Mouse (Mus musculus) left cerebral cortex, adult 18-20 months (tissue): ENCODE data around the gene Prcc. TPM values are rescaled to one million over a fixed set of nuclear protein-coding genes. Genes with fewer than 3 reads are reported as not detected.
"Not testable (repeated sequence)": the region's sequence is repeated elsewhere in the genome, so short reads cannot be mapped to it uniquely, and the experiment has no call there.

Experiments used
- DNase-seq, 2 experiments: peaks; one replicate each; pipeline ENCODE4 v3.0.0; 2021 to 2022; ENCODE audit warnings: low spot score in 2 of 2, mixed read lengths in 1 of 2
- total RNA-seq, 2 experiments: library from RNA; stranded (reverse); gene quantifications; 2 replicates each; pipeline ENCODE4 v1.2.3; 2021

Prcc gene
- total RNA-seq, 2 experiments from 2014 or later, result 58.4 to 59.5 TPM

DNA sequence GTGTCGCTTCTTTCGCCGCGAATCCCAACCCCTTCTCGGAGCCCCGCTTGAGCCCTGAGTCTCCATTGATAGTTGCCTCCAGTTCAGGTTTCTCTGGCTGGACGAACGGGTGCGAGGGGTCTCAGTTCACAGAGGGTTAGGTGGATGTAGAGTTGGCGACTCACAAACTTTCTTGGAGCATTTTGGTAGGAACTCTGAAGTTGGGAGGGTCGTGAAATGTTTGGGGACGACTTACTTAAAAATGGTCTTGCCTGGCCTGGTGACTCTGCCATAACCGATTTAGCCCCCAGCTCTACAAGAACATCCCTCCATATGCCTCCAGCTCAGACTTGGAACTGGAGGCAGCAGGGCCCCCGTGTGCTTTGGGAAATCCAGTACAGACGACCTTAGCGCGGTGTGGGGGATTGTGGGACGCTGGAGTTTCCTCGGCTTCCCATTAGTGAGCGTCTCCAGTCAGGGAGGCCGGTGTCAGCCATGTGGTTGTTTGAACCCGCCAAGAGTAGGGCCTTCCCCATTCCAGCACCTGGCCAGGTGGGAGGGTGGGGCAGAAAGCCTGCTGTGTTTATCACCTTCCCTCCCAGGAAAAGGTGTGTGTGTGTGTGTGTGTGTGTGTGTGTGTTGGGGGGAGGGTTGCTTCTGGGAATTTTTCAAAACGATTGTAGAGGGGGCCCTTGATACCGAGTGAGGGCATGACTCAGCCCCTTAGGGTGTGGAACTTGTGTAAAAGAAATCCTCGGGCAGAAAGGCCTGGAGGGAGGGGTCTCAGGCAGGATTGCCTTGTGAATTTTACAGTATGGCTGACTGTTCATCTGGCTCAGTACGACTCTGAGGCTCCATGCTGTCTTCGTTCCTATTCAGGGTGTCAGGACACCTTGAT is 21.8 kb upstream of the Prcc start:
- peak; percentile 23 to 24 for DNase-seq

DNA sequence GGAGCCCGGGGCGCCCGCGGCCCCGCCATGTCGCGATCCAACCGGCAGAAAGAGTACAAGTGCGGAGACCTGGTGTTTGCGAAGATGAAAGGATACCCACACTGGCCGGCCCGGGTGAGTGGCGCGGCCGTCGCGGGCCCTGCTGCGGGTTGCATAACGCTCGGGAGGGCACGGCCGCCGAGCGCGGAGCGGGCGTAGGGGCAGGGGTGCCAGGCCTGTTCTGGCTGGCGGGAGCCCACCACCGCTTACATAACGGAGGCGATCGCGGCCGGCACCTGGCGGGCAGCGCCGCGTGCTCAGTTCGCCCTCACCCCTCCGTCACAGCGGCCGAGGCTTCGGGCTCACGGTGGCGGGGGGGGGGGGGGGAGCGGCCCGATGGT is 21.2 kb upstream of the Prcc start:
- peak; percentile 37 to 57 for DNase-seq

DNA sequence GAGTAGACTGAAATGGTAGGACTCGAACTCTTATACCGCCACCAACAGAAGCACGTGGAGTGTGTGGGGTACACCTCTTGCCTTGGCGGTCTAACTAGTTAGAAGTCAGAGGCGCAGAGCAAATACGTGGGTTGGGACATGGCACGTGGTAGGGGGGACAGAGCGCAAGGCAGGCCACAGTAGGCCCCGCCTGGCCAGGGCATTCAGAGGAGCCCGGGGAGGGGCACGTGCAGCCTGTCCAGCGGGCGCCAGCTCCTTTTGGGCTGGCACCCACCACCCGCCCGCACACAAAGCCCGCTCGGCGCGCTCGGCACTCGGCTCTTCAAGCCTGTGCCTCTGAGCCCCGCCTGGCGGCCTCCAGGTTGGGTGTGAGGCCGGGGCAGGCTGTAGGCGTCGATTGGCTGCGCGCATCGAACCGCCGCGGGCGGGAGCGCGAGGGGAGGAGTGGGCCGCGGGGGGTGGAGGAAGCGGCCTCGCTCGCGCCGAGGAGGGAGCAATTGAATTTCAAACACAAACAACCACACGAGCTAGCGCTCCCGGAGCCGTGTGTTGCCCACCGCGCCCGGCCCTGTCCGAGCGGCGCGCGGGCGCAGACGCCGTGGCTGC is 20.6 kb upstream of the Prcc start, which contains the start of gene Hdgf:
Gene Hdgf (plus strand): TSS at position 442 of the 606 bp plus-strand sequence.
- DNase-seq, result peak; percentile 85 to 95

DNA sequence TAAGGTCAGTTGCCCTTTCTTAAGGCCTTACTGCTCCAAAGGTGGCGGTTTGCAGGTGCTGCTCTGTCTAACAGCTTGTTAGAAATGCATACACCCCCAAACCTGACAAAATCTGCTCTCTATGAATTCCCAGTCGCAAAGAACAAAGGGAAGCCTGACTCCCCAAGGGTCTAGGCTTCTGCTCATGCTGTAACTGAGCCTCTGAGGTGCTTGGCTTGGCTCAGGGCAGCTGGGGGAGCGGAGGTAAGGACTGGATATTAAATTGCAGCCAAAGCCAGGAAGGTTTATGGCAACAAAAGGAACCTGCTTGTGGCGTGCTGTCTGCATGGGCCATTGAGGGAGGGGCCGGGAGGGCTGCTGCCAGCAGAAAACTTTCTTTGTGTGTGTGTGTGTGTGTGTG is 18.4 kb upstream of the Prcc start:
- no peak for DNase-seq

DNA sequence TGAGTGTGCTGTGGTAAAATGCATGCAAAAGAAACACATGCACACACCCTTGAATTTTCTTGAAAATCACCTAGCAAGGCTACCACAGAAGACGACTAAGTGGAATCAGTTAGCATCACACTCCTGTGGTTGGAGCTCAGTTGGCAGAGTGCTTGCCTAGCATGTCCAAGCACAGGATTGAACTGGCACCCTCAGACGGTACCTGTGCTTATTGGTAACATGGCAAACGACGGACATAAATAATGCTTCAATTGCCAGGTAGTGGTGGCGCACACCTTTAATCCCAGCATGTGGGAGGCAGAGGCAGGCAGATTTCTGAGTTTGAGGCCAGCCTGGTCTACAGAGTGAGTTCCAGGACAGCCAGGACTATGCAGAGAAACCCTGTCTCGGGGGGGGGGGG is 16.6 kb upstream of the Prcc start:
- DNase-seq, result not testable (repeated sequence)

DNA sequence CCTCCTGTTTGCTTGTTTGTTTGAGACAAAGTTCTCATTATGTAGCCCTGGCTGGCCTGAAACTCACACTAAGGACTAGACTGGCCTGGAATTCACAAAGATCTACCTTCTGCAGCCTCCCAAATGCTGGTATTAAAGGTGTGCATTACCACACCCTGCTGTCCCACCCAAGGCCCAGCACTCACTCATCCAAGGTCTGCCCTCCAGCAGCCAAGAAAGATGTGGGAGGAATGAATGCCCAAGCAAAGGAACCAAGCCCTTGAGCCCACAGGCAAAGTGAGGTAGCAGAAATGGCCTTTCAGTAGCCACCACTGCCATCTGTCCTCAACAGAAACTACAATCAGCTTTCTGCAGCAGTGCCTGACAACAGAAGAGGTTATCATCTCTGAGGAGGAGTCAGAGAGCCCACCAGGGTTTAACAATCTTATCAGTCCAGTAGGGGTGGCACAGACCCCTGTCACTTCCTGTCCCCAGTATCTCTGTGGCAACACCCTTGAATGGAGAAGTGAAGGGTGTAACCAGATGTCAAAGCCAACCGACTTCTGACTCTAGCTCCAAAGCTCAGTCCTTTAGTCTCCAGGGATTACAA is 15.7 kb upstream of the Prcc start:
- no peak for DNase-seq

DNA sequence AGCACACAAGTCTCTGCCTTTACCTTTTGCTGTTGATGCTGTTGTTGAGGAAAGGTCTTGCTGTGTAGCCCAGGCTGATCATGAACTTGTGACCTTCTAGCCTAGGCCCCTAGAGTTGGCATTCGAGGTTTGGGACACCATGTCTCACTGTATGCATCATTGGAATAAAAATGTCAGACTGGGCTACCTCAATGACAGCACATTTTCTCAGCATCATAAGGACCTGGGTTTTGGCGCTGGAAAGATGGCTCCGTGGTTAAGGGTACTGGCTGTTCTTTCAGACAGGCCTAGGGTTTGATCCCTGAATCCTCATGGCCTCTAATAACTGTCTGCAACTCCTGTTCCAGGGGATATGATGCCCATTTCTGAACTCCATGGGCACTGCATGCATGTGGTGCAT is 14.4 kb upstream of the Prcc start:
- no peak for DNase-seq

DNA sequence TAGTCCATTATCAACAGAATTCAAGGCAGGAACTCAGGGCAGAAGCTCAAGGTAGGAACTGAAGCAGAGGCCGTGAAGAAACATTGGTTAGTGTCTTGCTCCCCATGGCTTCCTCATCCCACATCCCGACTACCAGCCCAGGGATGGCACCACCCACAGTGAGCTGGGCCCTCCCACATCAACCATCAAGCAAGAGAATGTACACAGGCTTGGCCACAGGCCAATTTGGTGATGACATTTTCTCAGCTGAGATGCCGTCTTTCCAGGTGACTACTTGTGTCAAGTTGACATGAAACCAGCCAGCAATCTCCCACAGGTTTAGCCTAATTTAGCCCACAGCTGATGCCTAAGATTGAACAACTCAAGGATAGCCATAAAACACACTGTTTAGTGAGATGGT is 13.9 kb upstream of the Prcc start:
- DNase-seq, result no peak

DNA sequence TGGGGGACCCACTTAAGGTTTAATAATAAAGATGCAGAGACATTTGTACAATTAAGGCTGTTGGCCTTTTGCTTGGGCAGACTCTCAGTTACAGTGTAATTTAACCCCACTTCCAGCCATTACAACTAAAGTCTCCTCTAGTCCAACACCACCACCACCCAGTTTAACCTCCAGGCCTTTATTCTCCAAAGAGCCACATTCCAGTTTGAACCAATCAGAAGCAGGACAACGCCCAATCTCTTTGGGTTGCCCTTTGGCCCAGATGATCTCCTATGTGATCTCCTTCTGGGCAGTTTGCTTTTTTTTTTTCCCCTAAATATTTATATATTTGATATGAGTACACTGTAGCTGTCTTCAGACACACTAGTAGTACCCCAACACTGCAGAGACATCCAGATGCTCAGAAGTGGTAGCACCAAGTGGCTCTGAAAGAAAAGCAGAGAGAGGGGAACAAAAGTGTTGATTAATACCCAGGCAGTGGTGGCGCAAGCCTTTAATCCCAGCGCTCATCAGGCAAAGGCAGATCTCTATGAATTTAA is 8.0 kb upstream of the Prcc start:
- no peak for DNase-seq

DNA sequence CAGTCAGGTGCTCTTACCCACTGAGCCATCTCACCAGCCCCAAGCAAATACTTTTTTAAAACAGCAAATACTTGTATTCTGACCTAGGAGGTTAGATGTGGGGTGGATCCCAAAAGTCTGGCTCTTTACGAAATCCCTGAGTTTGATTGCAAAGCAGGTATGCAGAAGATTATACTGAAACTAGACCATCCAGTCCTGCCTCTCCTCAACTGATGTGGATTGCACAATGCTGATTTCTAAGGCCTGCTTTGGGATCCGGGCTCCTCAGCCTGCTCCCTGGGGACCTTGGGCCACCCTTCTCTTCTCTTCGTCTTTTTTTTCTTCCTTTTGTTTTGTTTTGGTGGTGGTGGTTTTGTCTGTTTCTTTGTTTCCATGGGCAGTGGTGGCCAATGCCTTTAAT is 6.1 kb upstream of the Prcc start:
- no peak for DNase-seq

DNA sequence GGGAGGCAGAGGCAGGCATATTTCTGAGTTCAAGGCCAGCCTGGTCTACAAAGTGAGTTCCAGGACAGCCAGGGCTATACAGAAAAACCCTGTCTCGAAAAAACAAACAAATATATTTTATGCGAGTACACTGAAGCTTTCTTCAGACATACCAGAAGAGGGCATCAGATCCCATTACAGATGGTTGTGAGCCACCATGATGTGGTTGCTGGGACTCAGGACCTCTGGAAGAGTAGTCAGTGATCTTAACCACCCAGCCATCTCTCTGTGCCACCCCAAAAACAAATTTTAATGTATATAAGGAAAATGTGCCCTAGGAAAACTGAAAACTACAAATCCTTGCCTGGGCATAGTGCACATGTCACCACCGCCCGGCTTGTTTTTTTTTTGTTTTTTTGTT is 2.0 kb upstream of the Prcc start:
- not testable (repeated sequence) for DNase-seq

DNA sequence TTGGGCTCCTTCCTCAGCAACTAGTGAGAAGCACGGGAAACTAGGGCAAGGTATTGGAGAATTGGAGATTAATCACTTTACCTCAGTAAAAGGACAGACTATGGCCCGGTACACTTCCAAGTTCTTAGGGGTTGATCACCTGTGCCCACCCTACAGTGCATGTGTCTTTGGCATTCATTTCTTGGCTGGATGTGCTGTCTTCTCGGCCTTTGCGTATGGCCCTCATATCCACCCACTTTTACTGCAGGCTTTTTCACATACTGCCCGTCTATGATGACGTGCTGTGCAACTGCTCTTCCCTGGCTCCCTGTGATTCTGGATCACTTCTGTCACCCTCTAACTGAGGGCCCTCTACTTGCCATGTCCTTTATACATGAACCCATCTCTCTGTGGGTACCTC is 1.0 kb upstream of the Prcc start:
- DNase-seq, result no peak

DNA sequence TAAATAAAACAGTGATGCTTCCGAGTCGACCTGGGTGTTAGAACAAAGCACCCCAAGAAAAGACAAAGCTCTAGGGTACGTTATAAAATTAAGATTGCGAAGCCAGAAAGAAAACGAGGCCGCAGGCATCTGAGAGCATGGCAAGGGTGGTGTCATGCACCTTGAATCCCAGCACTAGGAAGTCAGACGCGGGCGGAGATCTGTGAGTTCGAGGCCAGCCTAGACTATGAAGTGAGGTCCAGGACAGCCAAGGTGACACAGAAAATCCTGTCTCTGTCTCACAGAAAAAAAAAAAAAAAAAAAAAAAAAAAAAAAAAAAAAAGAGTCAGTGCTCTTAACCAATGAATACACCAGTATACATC is 577 bp upstream of the Prcc start:
- DNase-seq, result no peak

DNA sequence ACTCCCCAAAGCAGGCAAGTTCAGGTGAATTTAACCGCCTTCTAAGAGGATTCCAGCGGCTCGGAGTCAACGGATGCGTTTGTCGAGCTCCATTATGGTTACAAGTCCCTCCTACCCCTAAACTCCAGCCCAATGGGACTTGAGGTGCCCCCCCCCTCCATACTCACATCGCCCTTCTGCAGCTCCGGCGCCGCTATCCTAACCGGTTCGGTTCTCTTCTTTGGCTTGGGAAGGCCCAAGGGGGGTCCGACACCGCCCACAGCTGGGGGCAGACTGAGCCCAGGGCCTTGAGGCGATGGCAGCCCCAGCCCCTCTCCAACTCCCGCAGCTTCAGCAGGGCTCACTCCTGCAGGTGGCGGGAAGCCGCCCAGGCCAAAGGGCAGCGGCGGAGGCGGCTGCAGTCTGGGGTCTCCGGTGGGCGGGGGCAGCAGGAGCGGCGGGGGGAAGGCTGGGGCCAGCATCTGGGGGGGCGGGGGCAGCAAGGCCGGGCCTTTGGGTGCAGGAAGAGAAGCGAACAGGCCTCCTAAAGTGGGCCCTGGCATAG is 628 bp downstream of the Prcc start:
- DNase-seq, result peak in 1 of 2 experiments; percentile 22

DNA sequence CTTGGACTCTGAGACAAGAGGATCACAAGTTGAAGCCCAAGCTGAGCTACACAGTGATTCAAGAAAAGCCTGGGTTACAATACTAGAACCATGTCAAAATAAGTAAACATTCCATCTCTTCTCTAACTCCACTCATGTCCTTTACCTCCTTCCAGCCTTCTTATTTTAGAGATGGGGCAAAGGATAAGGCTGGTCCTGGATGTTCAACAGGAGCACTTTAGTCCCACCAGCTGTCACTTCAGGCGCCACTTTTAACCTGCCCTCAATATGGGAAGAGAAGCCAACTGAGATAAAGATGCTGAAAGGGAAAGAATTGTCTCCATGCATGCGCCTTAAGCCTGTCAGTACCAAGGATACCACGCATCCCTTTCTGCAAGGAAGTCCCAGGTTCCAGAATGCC is 1.1 kb downstream of the Prcc start:
- DNase-seq, result no peak

DNA sequence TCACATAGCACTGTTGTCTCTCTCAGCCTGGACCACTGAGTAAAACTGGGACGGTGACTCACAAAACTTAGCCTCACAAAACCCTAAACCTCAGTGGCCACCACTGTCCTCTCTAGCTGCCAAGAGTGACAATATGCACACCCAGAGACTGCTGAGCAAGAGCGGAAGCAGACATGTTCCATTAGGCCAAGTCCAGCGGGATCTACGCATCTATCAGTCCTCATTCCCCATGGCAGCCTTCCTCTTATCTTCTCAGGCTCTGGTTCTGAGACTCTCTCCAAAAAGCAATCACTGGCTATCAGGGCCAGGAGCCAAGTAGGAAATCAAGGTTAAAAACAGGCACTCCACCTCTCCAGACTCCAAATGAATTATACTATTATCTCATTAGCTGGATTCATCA is 7.7 kb downstream of the Prcc start:
- DNase-seq, result no peak

DNA sequence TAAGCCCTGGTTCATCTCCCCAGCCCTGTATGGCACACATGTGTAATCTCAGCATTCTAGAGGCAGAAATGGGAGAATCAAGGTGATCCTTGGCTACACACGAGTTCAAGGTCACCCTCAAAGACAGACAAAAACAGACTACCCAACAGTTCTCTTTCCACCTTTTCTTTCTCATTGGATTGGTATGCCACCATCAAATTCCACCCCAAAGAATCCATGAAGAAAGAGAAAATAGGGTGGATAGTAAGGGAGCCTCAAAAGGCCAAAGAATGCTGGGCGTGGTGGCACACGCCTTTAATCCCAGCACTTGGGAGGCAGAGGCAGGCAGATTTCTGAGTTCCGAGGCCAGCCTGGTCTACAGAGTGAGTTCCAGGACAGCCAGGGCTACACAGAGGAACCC is 21.3 kb downstream of the Prcc start:
- not testable (repeated sequence) for DNase-seq

DNA sequence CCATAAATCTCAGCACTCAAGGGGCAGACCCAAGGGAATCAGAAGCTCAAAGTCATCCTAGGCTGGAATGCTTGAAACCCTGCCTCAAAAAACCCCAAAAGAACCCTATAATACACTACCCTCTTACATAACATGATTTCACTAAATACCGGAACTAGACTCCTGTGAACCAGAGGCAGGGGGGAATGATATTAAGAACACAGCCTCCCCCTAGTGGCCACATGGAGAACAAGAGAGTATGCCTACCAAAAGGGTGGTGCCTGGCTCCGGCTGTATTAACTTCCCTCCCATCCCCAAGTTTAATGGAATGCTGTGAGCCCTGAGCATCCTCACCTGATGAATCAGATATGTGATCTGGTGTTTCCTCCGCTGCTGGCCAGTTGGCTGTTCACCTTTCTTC is 25.6 kb downstream of the Prcc start:
- DNase-seq, result peak; percentile 64 to 69

DNA sequence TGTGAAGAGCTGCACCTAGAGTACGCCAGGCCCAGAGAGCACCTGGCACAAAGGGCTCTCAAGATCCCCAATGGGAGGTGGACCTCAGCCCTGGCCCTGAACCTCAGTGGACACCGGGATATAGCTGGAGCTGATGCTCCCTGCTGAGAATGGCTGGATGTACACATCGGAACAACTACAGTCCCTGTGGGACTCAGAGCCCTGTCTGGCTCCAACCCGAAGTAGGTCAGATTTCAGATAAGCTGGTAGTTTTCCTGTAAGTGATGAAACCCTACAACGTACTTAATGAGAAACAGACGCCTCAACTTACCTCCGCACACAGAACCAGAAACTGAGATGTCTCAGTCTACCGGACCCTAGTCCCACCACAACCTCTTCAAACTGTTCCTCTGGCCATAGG is 27.7 kb downstream of the Prcc start:
- DNase-seq, result no peak

DNA sequence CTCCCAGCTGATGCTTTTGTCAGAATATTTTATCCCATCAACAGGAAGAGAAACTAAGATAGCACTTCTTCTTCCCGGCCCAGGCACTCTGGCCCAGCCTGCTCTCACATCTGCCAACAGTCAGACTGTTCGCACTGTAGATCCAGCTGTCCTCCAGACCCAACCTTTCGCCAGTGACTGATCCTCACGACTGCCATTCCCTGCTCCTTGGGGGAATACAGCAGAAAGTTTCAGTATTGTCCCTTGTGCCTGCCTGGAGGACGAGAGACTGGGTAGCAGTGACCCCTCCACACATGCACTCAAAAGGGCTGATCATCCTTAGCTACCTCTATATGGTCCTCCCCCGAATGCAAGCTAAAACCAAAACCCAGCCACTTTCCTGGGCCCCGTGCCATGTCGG is 29.5 kb downstream of the Prcc start:
- no peak for DNase-seq

DNA sequence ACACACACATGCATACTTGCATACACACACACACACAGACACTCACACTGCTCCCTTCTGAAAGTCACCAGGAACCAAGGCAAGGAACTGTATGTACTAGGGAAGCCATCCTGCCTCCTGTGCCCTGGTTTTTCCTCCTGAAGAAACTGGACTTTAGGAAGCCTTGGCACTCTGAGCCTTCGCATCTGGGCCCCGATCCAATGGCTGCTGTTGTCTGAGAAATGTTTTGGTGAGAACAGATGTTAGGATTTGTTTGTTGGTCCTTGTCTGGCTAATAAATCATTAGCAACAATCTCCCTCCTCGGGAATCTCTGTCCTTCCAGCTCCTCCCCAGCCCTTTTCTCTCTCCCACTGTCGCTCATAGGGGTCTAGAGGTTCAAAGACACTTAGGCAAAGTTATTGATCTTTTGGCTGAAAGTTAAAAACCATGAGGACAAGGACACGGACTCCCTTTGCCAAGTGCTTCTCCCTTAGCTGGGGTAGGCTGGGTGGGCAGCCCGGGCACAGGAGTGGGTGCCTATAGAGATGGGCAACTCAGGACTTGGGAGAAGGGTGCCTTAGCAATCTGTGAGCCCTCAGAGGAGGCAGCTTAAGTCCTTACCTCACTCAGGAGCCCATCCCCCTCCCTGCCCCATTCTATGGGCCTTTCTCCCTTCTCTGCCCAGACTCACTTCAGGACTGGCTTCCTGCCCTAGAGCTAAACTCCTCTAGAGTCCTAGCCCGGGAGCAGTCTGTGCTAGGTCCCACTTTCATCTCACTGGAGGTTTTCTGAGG is 30.4 kb downstream of the Prcc start:
- DNase-seq, result no peak
